ENCODE assay signal across 26 mouse cellular contexts in genomic region chr6:88747296-88748040, GRCm38 (mm10). TPM values are rescaled to one million over a fixed set of nuclear protein-coding genes. Genes with fewer than 3 reads are reported as not detected.
DNase-seq lines count a peak whose midpoint lies in the region; ATAC-seq and TF ChIP-seq lines count a peak whose summit lies in the region.
"Had no signal": no experiment of that assay in that cellular context is flagged by ENCODE, and none has a peak within 500 bp of the region (broad histone marks: within the 10 kb centered on the region; RNA-seq: fewer than 3 reads in every experiment).

No protein-coding gene starts in this region.

- no peak overlapping the region for H3K4me3 ChIP-seq in liver, embryonic 12.5 days
- no peak overlapping the region for H3K4me3 ChIP-seq in bone marrow, adult 2 months (replicated peaks; ENCODE audit: control insufficient read depth, low read depth, low read length)
- H3K4me3 ChIP-seq in liver, embryonic 16.5 days (ENCODE audit: low read depth, low read length), result no peak overlapping the region
- H3K4me3 ChIP-seq in forebrain, embryonic 15.5 days, result no peak overlapping the region
- H3K4me3 ChIP-seq: embryonic facial prominence, embryonic 13.5 days; erythroblast, embryonic 14.5 days; forebrain, embryonic 12.5 days; heart, embryonic 12.5 days; hindbrain, embryonic 13.5 days; left cerebral cortex, adult 2 months; limb, embryonic 15.5 days; midbrain, embryonic 10.5 days; neural tube, embryonic 15.5 days had no signal

- no peak for DNase-seq in liver
- DNase-seq in left cerebral cortex, adult 9 months (ENCODE audit: low spot score in 2 of 2), result no peak
- DNase-seq in adrenal gland, postnatal 10 days, result no peak
- DNase-seq: cerebellum, adult 18-20 months; cerebellum, postnatal 14 days; gastrocnemius, postnatal 10 days; heart, adult 18-20 months; heart, postnatal 10 days; kidney, adult 2 months; left cerebral cortex, postnatal 4 days had no signal

- H3K27me3 ChIP-seq in liver, embryonic 12.5 days (replicated peaks), result peaks cover 21% of the 10 kb centered on the region; the same call in 1 of the 2 replicates
- H3K27me3 ChIP-seq in liver, embryonic 16.5 days (ENCODE audit: control insufficient read depth, insufficient read depth, low read depth, low read length), result no peaks in the 10 kb centered on the region
- no peaks in the 10 kb centered on the region for H3K27me3 ChIP-seq in forebrain, embryonic 15.5 days
- H3K27me3 ChIP-seq: embryonic facial prominence, embryonic 13.5 days; forebrain, embryonic 12.5 days; heart, embryonic 12.5 days; hindbrain, embryonic 13.5 days; limb, embryonic 15.5 days; neural tube, embryonic 15.5 days had no signal

- no peak for TF ChIP-seq CTCF in bone marrow, adult 2 months (IDR thresholded peaks at IDR 0.05; ENCODE audit: control insufficient read depth, insufficient read depth, low read length)

- no peak overlapping the region for H3K4me2 ChIP-seq in liver, embryonic 12.5 days
- no peak overlapping the region for H3K4me2 ChIP-seq in liver, embryonic 16.5 days (ENCODE audit: low read depth, low read length)
- H3K4me2 ChIP-seq in forebrain, embryonic 15.5 days (replicated peaks), result no peak overlapping the region
- H3K4me2 ChIP-seq: embryonic facial prominence, embryonic 13.5 days; forebrain, embryonic 12.5 days; heart, embryonic 12.5 days; hindbrain, embryonic 13.5 days; limb, embryonic 15.5 days; neural tube, embryonic 15.5 days had no signal

- peaks cover 28% of the 10 kb centered on the region for H3K36me3 ChIP-seq in liver, embryonic 12.5 days
- H3K36me3 ChIP-seq in liver, embryonic 16.5 days (ENCODE audit: control insufficient read depth, insufficient read depth), result peaks cover 4% of the 10 kb centered on the region
- H3K36me3 ChIP-seq in forebrain, embryonic 15.5 days, result no peaks in the 10 kb centered on the region
- H3K36me3 ChIP-seq: embryonic facial prominence, embryonic 13.5 days; forebrain, embryonic 12.5 days; heart, embryonic 12.5 days; hindbrain, embryonic 13.5 days; limb, embryonic 15.5 days; midbrain, embryonic 10.5 days; neural tube, embryonic 15.5 days had no signal

- no peak for ATAC-seq in liver, embryonic 12.5 days
- 0 out of 2 replicates have a peak, but pooled peaks have one; percentile 10 for ATAC-seq in liver, embryonic 16.5 days (ENCODE audit: low read depth)
- peak; percentile 65 for ATAC-seq in neutrophil, adult 5-6 weeks (ENCODE audit: extremely low read depth, insufficient number of reproducible peaks, low FRiP score, poor library complexity, severe bottlenecking)
- ATAC-seq in forebrain, embryonic 15.5 days (replicated peaks), result no peak
- ATAC-seq: inflammation-experienced regulatory T-cells, adult 6 months had no signal

- TF ChIP-seq POLR2A in bone marrow, adult 2 months (IDR thresholded peaks at IDR 0.05; ENCODE audit: borderline replicate concordance, control insufficient read depth, low read depth, low read length), result no peak

- H3K9me3 ChIP-seq in liver, embryonic 12.5 days (replicated peaks), result no peaks in the 10 kb centered on the region
- no peaks in the 10 kb centered on the region for H3K9me3 ChIP-seq in liver, embryonic 16.5 days (replicated peaks; ENCODE audit: control insufficient read depth, low read length)
- no peaks in the 10 kb centered on the region for H3K9me3 ChIP-seq in forebrain, embryonic 15.5 days
- H3K9me3 ChIP-seq: embryonic facial prominence, embryonic 13.5 days; forebrain, embryonic 12.5 days; heart, embryonic 12.5 days; hindbrain, embryonic 13.5 days; limb, embryonic 15.5 days; midbrain, embryonic 10.5 days; neural tube, embryonic 15.5 days had no signal

- no peak overlapping the region for H3K9ac ChIP-seq in liver, embryonic 12.5 days
- H3K9ac ChIP-seq in liver, embryonic 16.5 days (ENCODE audit: low read depth, low read length), result no peak overlapping the region
- no peak overlapping the region for H3K9ac ChIP-seq in forebrain, embryonic 15.5 days (replicated peaks)
- H3K9ac ChIP-seq: embryonic facial prominence, embryonic 13.5 days; forebrain, embryonic 12.5 days; heart, embryonic 12.5 days; hindbrain, embryonic 13.5 days; limb, embryonic 15.5 days; neural tube, embryonic 15.5 days had no signal

- H3K27ac ChIP-seq in liver, embryonic 12.5 days, result peak overlapping the region; percentile 23; the same call in 1 of the 2 replicates
- peak overlapping the region; percentile 76 for H3K27ac ChIP-seq in bone marrow, adult 2 months (ENCODE audit: control insufficient read depth, insufficient read depth, low read depth, low read length, poor library complexity)
- H3K27ac ChIP-seq in liver, embryonic 16.5 days (ENCODE audit: low read length), result peak overlapping the region; percentile 32
- no peak overlapping the region for H3K27ac ChIP-seq in forebrain, embryonic 15.5 days (replicated peaks)
- H3K27ac ChIP-seq: embryonic facial prominence, embryonic 13.5 days; forebrain, embryonic 12.5 days; hindbrain, embryonic 13.5 days; kidney, postnatal 0 days; left cerebral cortex, adult 2 months; limb, embryonic 15.5 days; midbrain, embryonic 10.5 days; neural tube, embryonic 15.5 days had no signal

- WGBS in liver, embryonic 12.5 days (ENCODE audit: insufficient replicate concordance), result 63% methylated on average over 12 of the region's 12 CpGs
- 47% methylated on average over 12 of the region's 12 CpGs for WGBS in bone marrow, adult 2 months
- WGBS in liver, embryonic 16.5 days (ENCODE audit: insufficient replicate concordance), result 66% methylated on average over 12 of the region's 12 CpGs
- WGBS in forebrain, embryonic 15.5 days, result 85% methylated on average over 12 of the region's 12 CpGs

- peaks cover 77% of the 10 kb centered on the region for H3K4me1 ChIP-seq in liver, embryonic 12.5 days
- H3K4me1 ChIP-seq in bone marrow, adult 2 months (ENCODE audit: control insufficient read depth, insufficient read depth, low read length), result peaks cover 11% of the 10 kb centered on the region
- peaks cover 29% of the 10 kb centered on the region for H3K4me1 ChIP-seq in liver, embryonic 16.5 days (ENCODE audit: control insufficient read depth, low read depth, low read length)
- H3K4me1 ChIP-seq in forebrain, embryonic 15.5 days, result peaks cover 18% of the 10 kb centered on the region

RNA-seq across cellular contexts. Expression of gene Mgll, which starts 23.3 kb away (rescaled TPM):
- polyA plus RNA-seq in liver, embryonic 12.5 days (2016; fragmentation: Nextera tagmentation; extraction: Ambion mirVana), result 46.4 and 47.7 TPM in 2 replicates
- polyA plus RNA-seq in bone marrow, adult 2 months (2011; ENCODE audit: insufficient read depth, insufficient read length, low replicate concordance, missing spikeins), result 55.1 and 57.9 TPM in 2 replicates
- 62.3 and 62.4 TPM in 2 replicates for polyA plus RNA-seq in liver, embryonic 16.5 days (2015; fragmentation: Nextera tagmentation; extraction: Ambion mirVana)
- total RNA-seq in neutrophil, adult 5-6 weeks (2017), result 4.9 and 5.6 TPM in 2 replicates
- total RNA-seq in adrenal gland, postnatal 10 days (2021), result 100 to 1,000 TPM; 277 to 282 TPM
- 24.9 and 25.0 TPM in 2 replicates for polyA plus RNA-seq in forebrain, embryonic 15.5 days (2015; fragmentation: Nextera tagmentation; extraction: Ambion mirVana)

Comparison
In these comparisons a context has a peak if more than half of its experiments do, and no peak if none do; other contexts are left out.
1. ATAC-seq: peak in liver, embryonic 16.5 days (single experiment) and neutrophil, adult 5-6 weeks (single experiment); none in liver, embryonic 12.5 days (single experiment) and forebrain, embryonic 15.5 days (single experiment).